Mouse (Mus musculus) limb, embryonic 13.5 days (tissue): Measurements from ENCODE around the gene Ctsg. TPM values are rescaled to one million over a fixed set of nuclear protein-coding genes. Genes with fewer than 3 reads are reported as not detected.
"Not testable (repeated sequence)": the region's sequence is repeated elsewhere in the genome, so short reads cannot be mapped to it uniquely, and the experiment has no call there.

Source experiments
- ATAC-seq: fragments of 200-750 bp; cut with Nextera tagmentation; 2 replicates; pipeline ENCODE4 v1.8.0; 2017; ENCODE audit warnings: low read depth, moderate number of reproducible peaks, moderate TSS enrichment; ENCODE audit not compliant: low FRiP score
- H3K27ac ChIP-seq: fragments of 300-500 bp; sonication (generic); 2 replicates; pipeline ENCODE4 v1.5.1; 2015; ENCODE audit warnings: inconsistent platforms, mild to moderate bottlenecking, moderate library complexity
- H3K27me3 ChIP-seq: fragments of 300-500 bp; sonication (generic); 2 replicates; pipeline ENCODE4 v1.6.1; 2015; ENCODE audit warnings: mild to moderate bottlenecking, inconsistent platforms
- H3K36me3 ChIP-seq: fragments of 300-500 bp; sonication (generic); 2 replicates; pipeline ENCODE4 v1.6.1; 2015; ENCODE audit warnings: inconsistent platforms, mild to moderate bottlenecking, moderate library complexity
- H3K4me1 ChIP-seq: fragments of 300-500 bp; sonication (generic); 2 replicates; pipeline ENCODE4 v1.6.1; 2015; ENCODE audit warnings: inconsistent platforms
- H3K4me2 ChIP-seq: fragments of 300-500 bp; sonication (generic); replicated peaks from 2 replicates; pipeline ENCODE4 v1.6.1; 2015; ENCODE audit warnings: inconsistent platforms, mild to moderate bottlenecking, moderate library complexity
- H3K4me3 ChIP-seq: fragments of 300-500 bp; sonication (generic); 2 replicates; pipeline ENCODE4 v1.5.1; 2015; ENCODE audit warnings: moderate library complexity, mild to moderate bottlenecking, inconsistent platforms
- H3K9ac ChIP-seq: fragments of 300-500 bp; sonication (generic); 2 replicates; pipeline ENCODE4 v1.6.1; 2015; ENCODE audit warnings: mild to moderate bottlenecking, inconsistent platforms
- H3K9me3 ChIP-seq: fragments of 300-500 bp; sonication (generic); 2 replicates; pipeline ENCODE4 v1.6.1; 2016; ENCODE audit warnings: inconsistent platforms
- WGBS: fragments of 180-500 bp; shearing (Covaris S2); methylation state at CpG from one replicate; pipeline ENCODE4 v1.1.7; 2015; 5-methylcytosine and 5-hydroxymethylcytosine counted together
- microRNA-seq: library from miRNA; unstranded; fragments of <30 nt; microRNA quantifications from one replicate; pipeline ENCODE4, GENCODE M21; 2016
- polyA plus RNA-seq: library from polyadenylated mRNA; unstranded; fragments of >200 nt; fragmentation: Nextera tagmentation; extraction: Ambion mirVana; gene quantifications from 2 replicates; pipeline ENCODE4 v1.2.1, GENCODE M21; 2015

Gene Ctsg
- polyA plus RNA-seq, 1 experiment from 2014 or later: not detected

DNA sequence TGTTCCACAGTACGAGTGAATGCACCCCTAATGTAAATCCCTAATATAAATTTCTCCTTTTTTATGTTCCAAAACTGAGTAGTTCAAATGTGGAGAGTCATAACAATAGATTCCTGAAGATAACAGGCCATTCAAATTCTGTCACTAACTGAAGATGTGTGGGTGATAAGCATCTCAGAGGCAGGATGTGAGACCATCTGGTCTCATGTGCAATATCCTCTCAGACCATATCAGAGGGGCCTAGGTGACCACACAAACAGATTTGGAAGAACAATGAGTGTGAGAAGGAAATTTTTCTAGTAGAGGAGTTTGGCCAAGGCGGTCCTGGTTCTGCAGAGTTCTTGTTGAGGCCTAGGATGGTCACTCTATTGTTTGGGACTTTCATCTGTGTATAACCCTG is 9.0 kb downstream of the Ctsg start:
- Histone ChIP-seq H3K27me3 (no peaks in the 10 kb centered on the region), H3K4me2 (no peak overlapping the region), H3K36me3 (no peaks in the 10 kb centered on the region), H3K27ac (no peak overlapping the region), H3K4me3 (no peak overlapping the region), H3K9me3 (no peaks in the 10 kb centered on the region), H3K4me1 (no peaks in the 10 kb centered on the region), H3K9ac (no peak overlapping the region)
- WGBS: 73% methylated on average over 2 of the region's 2 CpGs
- no peak for ATAC-seq

DNA sequence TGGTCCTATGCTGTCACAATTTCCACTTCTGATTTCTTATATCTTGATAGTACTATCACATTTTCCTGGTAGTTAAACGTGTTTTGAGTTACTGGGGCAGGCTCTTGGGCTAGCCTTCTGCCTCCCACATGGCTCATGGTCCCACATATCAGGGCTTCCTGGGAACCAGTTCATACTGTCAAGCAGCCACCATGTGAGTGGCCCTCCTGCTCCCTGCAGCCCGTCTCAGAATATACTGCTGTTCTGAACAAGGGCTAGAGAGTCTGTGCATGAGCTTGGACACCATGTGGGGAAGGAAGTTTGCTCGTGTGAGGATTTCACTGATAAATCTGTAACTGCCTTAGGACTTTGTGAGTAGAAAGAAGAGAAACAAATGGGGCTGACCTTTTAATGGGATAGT is 15.7 kb downstream of the Ctsg start:
- 71% methylated on average over 3 of the region's 3 CpGs for WGBS

DNA sequence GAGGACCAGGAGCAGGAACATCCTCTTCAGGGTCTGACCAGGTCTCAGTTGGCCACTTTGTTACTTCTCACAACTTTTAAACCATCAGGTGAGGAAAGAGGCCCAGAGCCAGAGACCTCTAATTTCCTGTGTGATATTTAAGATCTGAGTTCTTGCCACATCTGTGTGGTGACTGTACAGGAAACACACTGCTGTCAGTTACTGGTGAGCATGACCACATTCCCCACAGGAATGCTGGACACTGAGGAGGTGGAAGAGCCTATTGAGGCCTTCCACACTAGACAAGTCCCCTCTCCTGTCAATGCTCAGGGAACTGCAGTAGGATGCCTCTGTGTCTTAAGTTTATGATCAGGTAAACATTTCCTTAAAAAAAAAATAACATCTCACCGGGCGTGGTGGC is 17.2 kb downstream of the Ctsg start, which contains the start of gene Mcpt8:
Gene Mcpt8, minus strand, starts transcription at position 107 of the 400 bp plus-strand sequence.
- no peaks in the 10 kb centered on the region for H3K4me1 ChIP-seq
- H3K27ac ChIP-seq: no peak within 1 kb of the TSS
- H3K9ac ChIP-seq: no peak within 1 kb of the TSS
- H3K4me2 ChIP-seq: no peak within 1 kb of the TSS
- H3K27me3 ChIP-seq: no peaks in the 10 kb centered on the region
- 98% methylated on average over 2 of the region's 2 CpGs for whole genome bisulfite sequencing
- no peaks in the 10 kb centered on the region for H3K36me3 ChIP-seq
- no peaks in the 10 kb centered on the region for H3K9me3 ChIP-seq
- ATAC-seq: no peak
- no peak within 1 kb of the TSS for H3K4me3 ChIP-seq

More for the DNA sequence above, 15.7 kb downstream of the Ctsg start:
- Histone ChIP-seq H3K4me1 (no peaks in the 10 kb centered on the region), H3K27me3 (no peaks in the 10 kb centered on the region), H3K9ac (no peak overlapping the region), H3K9me3 (no peaks in the 10 kb centered on the region), H3K4me2 (no peak overlapping the region), H3K36me3 (no peaks in the 10 kb centered on the region), H3K4me3 (no peak overlapping the region), H3K27ac (no peak overlapping the region)
- ATAC-seq: no peak

DNA sequence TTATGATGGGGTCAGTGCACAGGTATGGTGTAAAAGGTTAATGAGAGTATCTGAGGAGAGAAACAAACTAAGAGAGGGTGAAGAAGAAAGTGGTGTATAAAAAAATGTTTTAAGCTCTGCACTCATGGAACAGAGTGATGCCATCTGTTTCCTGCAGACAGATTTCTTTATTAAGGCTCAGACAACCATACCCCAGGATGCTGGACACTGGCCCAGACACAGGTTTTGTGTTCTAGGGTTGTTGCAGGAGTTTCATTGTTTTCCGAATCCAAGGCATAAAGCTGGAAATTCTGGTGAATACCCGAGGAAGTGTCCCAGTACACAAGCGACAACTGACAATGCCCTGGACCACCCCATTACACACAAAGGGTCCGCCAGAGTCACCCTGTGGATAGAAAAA is 20.4 kb downstream of the Ctsg start:
- Histone ChIP-seq H3K9ac (no peak overlapping the region), H3K4me3 (no peak overlapping the region), H3K36me3 (no peaks in the 10 kb centered on the region), H3K4me1 (no peaks in the 10 kb centered on the region), H3K9me3 (no peaks in the 10 kb centered on the region), H3K27ac (no peak overlapping the region), H3K27me3 (no peaks in the 10 kb centered on the region), H3K4me2 (no peak overlapping the region)
- WGBS: 82% methylated on average over 4 of the region's 4 CpGs
- no peak for ATAC-seq

DNA sequence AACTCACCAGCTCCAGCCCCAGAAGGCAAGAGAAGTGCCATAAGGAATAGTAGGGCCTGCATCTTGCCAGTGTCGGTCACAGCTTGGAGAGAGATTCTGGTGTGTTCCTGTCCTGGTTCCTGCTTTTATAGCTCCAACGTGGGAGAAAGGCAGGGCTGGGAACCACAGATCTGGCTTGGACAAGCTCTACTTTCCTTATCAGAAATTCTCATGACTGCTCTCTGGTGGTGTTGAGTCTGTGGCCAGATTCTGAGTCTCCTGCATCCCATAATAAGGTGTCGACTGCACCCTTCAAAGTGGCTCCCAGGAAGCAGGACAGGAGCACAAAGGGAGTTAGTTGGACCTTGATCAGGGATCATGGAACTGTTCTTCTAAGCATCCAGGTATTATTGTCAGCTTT is 40.2 kb downstream of the Ctsg start, which contains the start of gene Mcpt4:
Gene Mcpt4, minus strand, starts transcription at position 101 of the 400 bp plus-strand sequence.
- not testable (repeated sequence) for H3K4me1 ChIP-seq, H3K27ac ChIP-seq, H3K9me3 ChIP-seq, H3K4me3 ChIP-seq, H3K36me3 ChIP-seq, ATAC-seq, H3K9ac ChIP-seq, H3K4me2 ChIP-seq, H3K27me3 ChIP-seq
- WGBS: 70% methylated on average over 3 of the region's 3 CpGs

DNA sequence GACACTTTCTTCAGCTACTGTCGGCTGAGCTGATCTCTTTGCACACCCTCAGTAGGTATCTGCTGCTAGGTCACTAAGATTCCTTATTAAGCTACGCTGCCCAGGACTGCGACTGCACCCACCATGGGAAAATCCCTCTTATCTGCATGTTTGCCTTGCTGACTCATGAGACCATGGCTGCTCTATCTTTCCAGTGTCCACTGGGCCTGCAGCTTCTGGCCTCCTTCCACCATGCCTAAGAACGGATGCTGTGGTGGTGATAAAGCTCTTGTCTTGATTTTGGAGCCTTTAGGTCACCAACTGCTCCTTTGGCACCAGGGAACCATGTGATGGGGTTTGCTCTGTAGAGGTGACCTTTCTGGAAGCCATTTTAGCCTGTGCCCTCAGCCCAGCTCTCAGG is 44.7 kb downstream of the Ctsg start:
- Histone ChIP-seq H3K27ac (no peak overlapping the region), H3K4me2 (no peak overlapping the region), H3K9ac (no peak overlapping the region), H3K9me3 (no peaks in the 10 kb centered on the region), H3K4me1 (no peaks in the 10 kb centered on the region), H3K4me3 (no peak overlapping the region), H3K27me3 (no peaks in the 10 kb centered on the region), H3K36me3 (no peaks in the 10 kb centered on the region)
- no peak for ATAC-seq
- WGBS: 76% methylated on average over 4 of the region's 4 CpGs

DNA sequence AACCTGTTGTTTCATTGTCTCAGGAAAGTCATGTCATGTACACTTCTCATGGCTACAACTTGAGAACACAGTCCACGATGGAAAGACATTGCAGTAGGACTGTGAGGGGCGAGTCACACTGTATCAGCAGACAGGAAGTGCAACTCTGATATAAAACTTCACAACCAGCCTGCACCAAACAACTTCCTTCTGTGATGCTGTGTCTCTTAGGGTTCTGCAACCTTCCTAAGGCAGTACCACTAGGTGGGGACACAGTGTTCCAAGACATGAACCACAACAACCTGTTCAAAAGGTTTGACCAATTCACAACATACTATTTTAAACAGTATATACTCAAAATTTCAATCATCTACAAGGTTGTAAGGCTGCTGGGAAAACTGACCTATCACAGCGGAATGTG is 47.0 kb downstream of the Ctsg start:
- Histone ChIP-seq H3K4me2 (no peak overlapping the region), H3K9ac (no peak overlapping the region), H3K27ac (no peak overlapping the region), H3K36me3 (no peaks in the 10 kb centered on the region), H3K4me1 (no peaks in the 10 kb centered on the region), H3K27me3 (no peaks in the 10 kb centered on the region), H3K9me3 (no peaks in the 10 kb centered on the region), H3K4me3 (no peak overlapping the region)
- ATAC-seq: no peak
- WGBS: 82% methylated on average over 3 of the region's 3 CpGs

Small RNA genes within 50 kb of the gene (microRNA-seq; reads per million reads assigned to microRNA genes)
- gene Mir6949: not detected

Other genes with a start within 250 kb of the Ctsg start
- 28.2 and 34.2 TPM in 2 replicates for gene Nynrin, start 248.6 kb downstream of the Ctsg start, polyA plus RNA-seq
- 0.17 and 0.31 TPM in 2 replicates for gene Cbln3, start 218.2 kb downstream of the Ctsg start, polyA plus RNA-seq
- gene Khnyn, start 217.6 kb downstream of the Ctsg start, polyA plus RNA-seq: 24.2 and 25.5 TPM in 2 replicates
- 98.8 and 104 TPM in 2 replicates for gene Sdr39u1, start 202.3 kb downstream of the Ctsg start, polyA plus RNA-seq
- 10.7 and 11.9 TPM in 2 replicates for gene Cma1, start 157.9 kb downstream of the Ctsg start, polyA plus RNA-seq
- not detected in 2 replicates for gene Cma2, start 151.6 kb downstream of the Ctsg start, polyA plus RNA-seq
- not detected in 2 replicates for gene Mcpt1, start 84.6 kb downstream of the Ctsg start, polyA plus RNA-seq
- gene Mcpt9, start 72.1 kb downstream of the Ctsg start, polyA plus RNA-seq: not detected in 2 replicates
- gene Mcpt2, start 60.5 kb downstream of the Ctsg start, polyA plus RNA-seq: not detected in 2 replicates
- 0.13 TPM in 1 of 2 replicates, not detected in the other for gene Mcpt4, start 40.3 kb downstream of the Ctsg start, polyA plus RNA-seq
- 0.61 and 0.70 TPM in 2 replicates for gene Mcpt8, start 17.3 kb downstream of the Ctsg start, polyA plus RNA-seq
- not detected in 2 replicates for gene Gzme, start 18.1 kb upstream of the Ctsg start, polyA plus RNA-seq
- not detected in 2 replicates for gene Gzmd, start 30.0 kb upstream of the Ctsg start, polyA plus RNA-seq
- not detected in 2 replicates for gene Gzmg, start 57.0 kb upstream of the Ctsg start, polyA plus RNA-seq
- gene Gzmn, start 72.0 kb upstream of the Ctsg start, polyA plus RNA-seq: not detected in 2 replicates
- gene Gzmf, start 108.8 kb upstream of the Ctsg start, polyA plus RNA-seq: not detected in 2 replicates
- not detected in 2 replicates for gene Gzmc, start 132.1 kb upstream of the Ctsg start, polyA plus RNA-seq
- 1.1 and 1.2 TPM in 2 replicates for gene Gzmb, start 159.7 kb upstream of the Ctsg start, polyA plus RNA-seq